Mouse (Mus musculus): ENCODE data around the gene Dgke. TPM values are rescaled to one million over a fixed set of nuclear protein-coding genes. Genes with fewer than 3 reads are reported as not detected.

Dgke gene
- total and polyA plus RNA-seq, 3 experiments: 4.8 to 17.0 (median 13.4) TPM

DNA sequence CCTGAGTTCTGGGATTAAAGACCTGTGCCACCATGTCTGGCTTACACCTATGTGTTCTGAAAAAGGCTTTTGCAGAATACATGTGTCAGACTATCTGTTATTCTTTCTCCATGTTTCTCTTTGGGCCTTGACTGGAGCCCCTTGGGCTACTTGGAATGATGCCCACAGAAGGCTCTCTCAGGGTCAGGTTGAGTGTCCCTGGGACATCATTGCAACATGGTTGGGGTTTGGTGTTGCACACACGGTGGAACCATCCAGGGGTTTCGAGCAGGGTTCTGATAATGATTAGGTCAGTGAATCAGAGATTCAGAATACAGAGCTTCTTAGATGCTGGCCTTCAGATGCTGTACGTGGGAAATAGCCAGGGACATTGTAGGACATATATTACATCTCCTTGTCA, 11.7 kb upstream of the Dgke start:
- H3K9me3 ChIP-seq (replicated peaks; ENCODE audit: low read length): peaks cover 9% of the 10 kb centered on the region
- H3K9ac ChIP-seq (ENCODE audit: insufficient read depth, low read depth): no peak overlapping the region
- dilution Hi-C loops (cut with MboI; ENCODE audit: extremely low pct_ligation_motif_present, extremely low pct_unique_long_range_greater_than_20kb, low sequenced_read_pairs): no loop called here
- H3K27ac ChIP-seq (ENCODE audit: insufficient read depth, low read depth): no peak overlapping the region
- no peaks in the 10 kb centered on the region for H3K79me2 ChIP-seq (replicated peaks; ENCODE audit: control insufficient read depth, extremely low read depth, insufficient read depth, poor library complexity, severe bottlenecking)
- no peak for TF ChIP-seq NELFE (IDR thresholded peaks at IDR 0.05; ENCODE audit: low read depth, low read length)
- no peak for TF ChIP-seq EP300 (IDR thresholded peaks at IDR 0.05; ENCODE audit: low read length)
- TF ChIP-seq USF2 (conservative IDR thresholded peaks at IDR 0.05; ENCODE audit: low read depth, low read length): no peak
- no peak for TF ChIP-seq IRF4 (IDR thresholded peaks at IDR 0.05; ENCODE audit: low read depth, low read length)
- TF ChIP-seq SMC3 (IDR thresholded peaks at IDR 0.05; ENCODE audit: low read depth, low read length): no peak
- TF ChIP-seq UBTF (IDR thresholded peaks at IDR 0.05; ENCODE audit: low read depth, low read length): no peak
- TF ChIP-seq TCF12 (IDR thresholded peaks at IDR 0.05; ENCODE audit: low read depth, low read length): no peak
- no peak for TF ChIP-seq ZC3H11A (IDR thresholded peaks at IDR 0.05; ENCODE audit: low read depth, low read length)
- TF ChIP-seq CTCF (conservative IDR thresholded peaks at IDR 0.05 in 1 of 2, IDR thresholded peaks at IDR 0.05 in 1 of 2; ENCODE audit: low read depth in 2 of 2, low read length in 2 of 2): no peak
- TF ChIP-seq ZNF384 (IDR thresholded peaks at IDR 0.05; ENCODE audit: low read depth, low read length): no peak
- no peak for TF ChIP-seq ZMIZ1 (IDR thresholded peaks at IDR 0.05; ENCODE audit: low read depth, low read length)
- no peak for TF ChIP-seq TBP (conservative IDR thresholded peaks at IDR 0.05; ENCODE audit: low read depth, low read length)
- no peak for TF ChIP-seq BHLHE40 (IDR thresholded peaks at IDR 0.05; ENCODE audit: low read depth, low read length)
- TF ChIP-seq ETS1 (conservative IDR thresholded peaks at IDR 0.05; ENCODE audit: low read depth, low read length): no peak
- no peak; the same call in 1 of the 2 replicates for TF ChIP-seq POLR2A (IDR thresholded peaks at IDR 0.05; ENCODE audit: low read depth, low read length)
- no peak for TF ChIP-seq USF1 (IDR thresholded peaks at IDR 0.05; ENCODE audit: low read depth, low read length)
- no peak for TF ChIP-seq RAD21 (IDR thresholded peaks at IDR 0.05; ENCODE audit: low read depth, low read length)
- TF ChIP-seq ZKSCAN1 (IDR thresholded peaks at IDR 0.05; ENCODE audit: borderline replicate concordance, low read depth, low read length): no peak
- TF ChIP-seq NRF1 (IDR thresholded peaks at IDR 0.05; ENCODE audit: low read depth, low read length): no peak
- TF ChIP-seq MXI1 (IDR thresholded peaks at IDR 0.05; ENCODE audit: low read depth, low read length): no peak
- H3K4me1 ChIP-seq (ENCODE audit: control insufficient read depth in 1 of 2, insufficient read depth in 2 of 2): peaks cover 23 to 53% of the 10 kb centered on the region in 2 experiments
- no peaks in the 10 kb centered on the region for H3K27me3 ChIP-seq (replicated peaks)
- H3K4me2 ChIP-seq (ENCODE audit: insufficient read depth, low read depth, poor library complexity, severe bottlenecking): no peak overlapping the region
- in situ Hi-C loops (cut with MboI; ENCODE audit: low pct_ligation_motif_present, low pct_unique_long_range_greater_than_20kb, low sequenced_read_pairs): no loop called here
- no peak for DNase-seq (ENCODE audit: extremely low read depth)
- no peaks in the 10 kb centered on the region for H3K36me3 ChIP-seq (replicated peaks in 1 of 2; ENCODE audit: control insufficient read depth in 1 of 2, insufficient read depth in 1 of 2, low read length in 1 of 2)
- no peak overlapping the region for H3K4me3 ChIP-seq (replicated peaks in 1 of 3; ENCODE audit: low read depth in 2 of 3, low read length in 2 of 3, poor library complexity in 1 of 3)

GRCm38 (mm10) chr11:89077601-89078000, 11.0 kb upstream of the Dgke start:
- peak; percentile 78 for DNase-seq (ENCODE audit: extremely low read depth)
- in situ Hi-C loops (cut with MboI; ENCODE audit: low pct_ligation_motif_present, low pct_unique_long_range_greater_than_20kb, low sequenced_read_pairs): no loop called here
- peak overlapping the region; percentile 32 for H3K27ac ChIP-seq (ENCODE audit: insufficient read depth, low read depth)
- TF ChIP-seq USF2 (conservative IDR thresholded peaks at IDR 0.05; ENCODE audit: low read depth, low read length) (no peak), TCF12 (IDR thresholded peaks at IDR 0.05; ENCODE audit: low read depth, low read length) (peak; percentile 82), ZC3H11A (IDR thresholded peaks at IDR 0.05; ENCODE audit: low read depth, low read length) (no peak), ELF1 (IDR thresholded peaks at IDR 0.05; ENCODE audit: low read depth, low read length) (no peak), MAZ (IDR thresholded peaks at IDR 0.05; ENCODE audit: low read depth, low read length) (no peak), SIN3A (IDR thresholded peaks at IDR 0.05; ENCODE audit: low read length) (no peak), MAFK (IDR thresholded peaks at IDR 0.05; ENCODE audit: insufficient replicate concordance, low read length) (no peak), HCFC1 (IDR thresholded peaks at IDR 0.05; ENCODE audit: low read depth, low read length) (no peak), KAT2A (IDR thresholded peaks at IDR 0.05; ENCODE audit: insufficient replicate concordance, low read length) (no peak), MYC (IDR thresholded peaks at IDR 0.05; ENCODE audit: low read depth, low read length) (no peak), RAD21 (IDR thresholded peaks at IDR 0.05; ENCODE audit: low read depth, low read length) (no peak), POLR2A (IDR thresholded peaks at IDR 0.05; ENCODE audit: low read depth, low read length) (no peak), ZMIZ1 (IDR thresholded peaks at IDR 0.05; ENCODE audit: low read depth, low read length) (no peak), CHD2 (IDR thresholded peaks at IDR 0.05; ENCODE audit: low read length) (no peak), MEF2A (IDR thresholded peaks at IDR 0.05; ENCODE audit: borderline replicate concordance, low read depth, low read length) (no peak), UBTF (IDR thresholded peaks at IDR 0.05; ENCODE audit: low read depth, low read length) (no peak), ZNF384 (IDR thresholded peaks at IDR 0.05; ENCODE audit: low read depth, low read length) (no peak), CTCF (conservative IDR thresholded peaks at IDR 0.05 in 1 of 2, IDR thresholded peaks at IDR 0.05 in 1 of 2; ENCODE audit: low read depth in 2 of 2, low read length in 2 of 2) (no peak), ETS1 (conservative IDR thresholded peaks at IDR 0.05; ENCODE audit: low read depth, low read length) (no peak; the same call in 1 of the 2 replicates), CHD1 (IDR thresholded peaks at IDR 0.05; ENCODE audit: low read depth, low read length) (0 out of 2 replicates have a peak, but pooled peaks have one; percentile 2), EP300 (IDR thresholded peaks at IDR 0.05; ENCODE audit: low read length) (peak; percentile 67; the same call in 1 of the 2 replicates), E2F4 (IDR thresholded peaks at IDR 0.05; ENCODE audit: insufficient replicate concordance, low read depth, low read length) (no peak), MAX (IDR thresholded peaks at IDR 0.05; ENCODE audit: low read length) (no peak; the same call in 1 of the 2 replicates)

More at GRCm38 (mm10) chr11:89077601-89078000, 11.0 kb upstream of the Dgke start:
- Histone ChIP-seq H3K4me3 (replicated peaks in 1 of 3; ENCODE audit: low read depth in 2 of 3, low read length in 2 of 3, poor library complexity in 1 of 3) (no peak overlapping the region), H3K79me2 (replicated peaks; ENCODE audit: control insufficient read depth, extremely low read depth, insufficient read depth, poor library complexity, severe bottlenecking) (no peaks in the 10 kb centered on the region), H3K27me3 (replicated peaks) (no peaks in the 10 kb centered on the region), H3K9ac (ENCODE audit: insufficient read depth, low read depth) (no peak overlapping the region), H3K4me1 (ENCODE audit: control insufficient read depth in 1 of 2, insufficient read depth in 2 of 2) (peaks cover 23 to 56% of the 10 kb centered on the region in 2 experiments), H3K36me3 (replicated peaks in 1 of 2; ENCODE audit: control insufficient read depth in 1 of 2, insufficient read depth in 1 of 2, low read length in 1 of 2) (no peaks in the 10 kb centered on the region), H3K9me3 (replicated peaks; ENCODE audit: low read length) (peaks cover 9% of the 10 kb centered on the region), H3K4me2 (ENCODE audit: insufficient read depth, low read depth, poor library complexity, severe bottlenecking) (no peak overlapping the region)
- dilution Hi-C loops (cut with MboI; ENCODE audit: extremely low pct_ligation_motif_present, extremely low pct_unique_long_range_greater_than_20kb, low sequenced_read_pairs): no loop called here
